In the genomic region with DNA sequence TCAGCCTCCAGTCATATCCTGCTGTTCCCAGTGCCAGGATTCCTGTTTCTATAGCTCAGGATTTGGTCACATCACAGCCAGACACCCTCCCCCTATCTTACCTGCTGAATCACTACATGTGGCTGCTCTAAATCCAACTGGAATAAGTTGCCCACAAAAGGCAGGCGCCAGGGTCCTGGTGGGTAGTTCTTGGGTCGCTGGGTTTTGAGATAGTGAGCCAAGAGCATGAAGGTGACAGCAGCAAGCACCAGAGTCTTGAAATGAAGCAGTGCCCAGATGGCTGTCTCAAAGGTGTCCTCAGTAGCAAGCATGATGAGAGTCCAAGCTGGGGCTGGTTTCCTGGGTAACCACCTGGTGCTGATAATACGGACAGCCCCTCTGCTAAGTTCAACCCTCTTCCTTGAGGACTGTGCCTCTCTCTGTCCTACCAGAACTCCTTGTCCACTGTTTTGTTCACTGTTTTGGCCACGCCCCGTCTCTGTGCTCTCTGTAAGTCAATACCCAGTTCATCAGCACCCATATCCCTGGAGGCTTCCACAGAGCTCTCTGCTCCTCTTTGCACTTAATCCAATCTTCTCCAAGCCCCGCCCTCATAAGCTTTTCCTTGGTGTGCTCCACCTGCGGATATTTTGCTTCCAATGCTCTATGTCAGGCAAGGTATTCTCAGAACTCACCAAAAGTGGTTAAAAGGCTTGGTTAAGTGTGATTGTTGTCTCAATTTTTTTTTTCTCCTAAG, we compare ENCODE assay signal across 39 mouse cellular contexts. TPM values are rescaled to one million over a fixed set of nuclear protein-coding genes. Genes with fewer than 3 reads are reported as not detected.
DNase-seq lines count a peak whose midpoint lies in the region; ATAC-seq and TF ChIP-seq lines count a peak whose summit lies in the region.
"Had no signal": no experiment of that assay in that cellular context is flagged by ENCODE, and none has a peak within 500 bp of the region (broad histone marks: within the 10 kb centered on the region; RNA-seq: fewer than 3 reads in every experiment).

Gene Cyp2j12 (minus strand): TSS at position 421 of the 736 bp plus-strand sequence.

- peak; percentile 42 to 61 for DNase-seq in cerebellum, postnatal 14 days
- no peak for DNase-seq in cerebellum, adult 9-10 months
- DNase-seq in hindbrain, postnatal 0 days (ENCODE audit: low spot score) = no peak
- DNase-seq in hindbrain, embryonic 11.5 days (ENCODE audit: low spot score) = no peak
- peak; percentile 3 for DNase-seq in midbrain, postnatal 0 days (ENCODE audit: low spot score)
- no peak for DNase-seq in midbrain, embryonic 10.5 days (ENCODE audit: low spot score)
- DNase-seq: adrenal gland, postnatal 25 days; forebrain, postnatal 0 days; gastrocnemius, postnatal 14 days; heart, adult 18-20 months; heart, postnatal 4 days; kidney, adult 2 months; kidney, postnatal 36 days; liver, embryonic 13.5 days; lung, adult 18-20 months; lung, postnatal 4 days; midbrain, embryonic 14.5 days; right cerebral cortex, postnatal 25 days; thymus, postnatal 14 days had no signal

- H3K4me1 ChIP-seq in hindbrain, postnatal 0 days (ENCODE audit: insufficient read depth, low read length) = no peaks in the 10 kb centered on the region
- H3K4me1 ChIP-seq in hindbrain, embryonic 11.5 days (replicated peaks; ENCODE audit: control insufficient read depth, insufficient read depth, low read length) = no peaks in the 10 kb centered on the region
- H3K4me1 ChIP-seq in midbrain, postnatal 0 days (ENCODE audit: insufficient read depth, low read length) = no peaks in the 10 kb centered on the region
- H3K4me1 ChIP-seq in midbrain, embryonic 16.5 days (ENCODE audit: control insufficient read depth, insufficient read depth, low read length) = no peaks in the 10 kb centered on the region
- H3K4me1 ChIP-seq in midbrain, embryonic 10.5 days = no peaks in the 10 kb centered on the region
- H3K4me1 ChIP-seq: embryonic facial prominence, embryonic 12.5 days; forebrain, embryonic 12.5 days; heart, embryonic 12.5 days; hindbrain, embryonic 15.5 days; intestine, embryonic 15.5 days; limb, embryonic 10.5 days; limb, embryonic 15.5 days; liver, embryonic 13.5 days; stomach, embryonic 15.5 days had no signal

- no peak within 1 kb of the TSS for H3K4me3 ChIP-seq in hindbrain, postnatal 0 days (ENCODE audit: low read length)
- no peak within 1 kb of the TSS for H3K4me3 ChIP-seq in hindbrain, embryonic 11.5 days (ENCODE audit: low read depth, low read length)
- H3K4me3 ChIP-seq in midbrain, postnatal 0 days (ENCODE audit: low read depth, low read length) = no peak within 1 kb of the TSS
- no peak within 1 kb of the TSS for H3K4me3 ChIP-seq in midbrain, embryonic 16.5 days (ENCODE audit: low read depth, low read length)
- H3K4me3 ChIP-seq in midbrain, embryonic 10.5 days = no peak within 1 kb of the TSS
- H3K4me3 ChIP-seq: embryonic facial prominence, embryonic 12.5 days; forebrain, embryonic 12.5 days; heart, embryonic 12.5 days; hindbrain, embryonic 15.5 days; intestine, embryonic 15.5 days; limb, embryonic 10.5 days; limb, embryonic 15.5 days; liver, embryonic 13.5 days; stomach, embryonic 15.5 days had no signal

- H3K9me3 ChIP-seq in hindbrain, postnatal 0 days (ENCODE audit: low read length) = no peaks in the 10 kb centered on the region
- no peaks in the 10 kb centered on the region for H3K9me3 ChIP-seq in hindbrain, embryonic 11.5 days (ENCODE audit: control insufficient read depth, low read length)
- H3K9me3 ChIP-seq in midbrain, postnatal 0 days (ENCODE audit: low read length) = no peaks in the 10 kb centered on the region
- H3K9me3 ChIP-seq in midbrain, embryonic 16.5 days (replicated peaks; ENCODE audit: control insufficient read depth, low read length, poor library complexity, severe bottlenecking) = no peaks in the 10 kb centered on the region
- no peaks in the 10 kb centered on the region for H3K9me3 ChIP-seq in midbrain, embryonic 10.5 days (replicated peaks)
- H3K9me3 ChIP-seq: embryonic facial prominence, embryonic 12.5 days; forebrain, embryonic 12.5 days; heart, embryonic 12.5 days; hindbrain, embryonic 15.5 days; intestine, embryonic 15.5 days; limb, embryonic 10.5 days; limb, embryonic 15.5 days; liver, embryonic 13.5 days; stomach, embryonic 15.5 days had no signal

- H3K27ac ChIP-seq in hindbrain, postnatal 0 days = no peak within 1 kb of the TSS
- H3K27ac ChIP-seq in hindbrain, embryonic 11.5 days (ENCODE audit: low read depth, low read length) = no peak within 1 kb of the TSS
- H3K27ac ChIP-seq in midbrain, postnatal 0 days (ENCODE audit: low read depth, low read length) = no peak within 1 kb of the TSS
- H3K27ac ChIP-seq in midbrain, embryonic 16.5 days (ENCODE audit: low read length) = no peak within 1 kb of the TSS
- H3K27ac ChIP-seq in midbrain, embryonic 10.5 days (replicated peaks) = no peak within 1 kb of the TSS
- H3K27ac ChIP-seq: embryonic facial prominence, embryonic 12.5 days; forebrain, embryonic 12.5 days; hindbrain, embryonic 15.5 days; intestine, embryonic 15.5 days; limb, embryonic 10.5 days; limb, embryonic 15.5 days; liver, embryonic 13.5 days had no signal

- WGBS in hindbrain, postnatal 0 days = 74% methylated on average over 7 of the region's 7 CpGs
- WGBS in hindbrain, embryonic 11.5 days = 80% methylated on average over 7 of the region's 7 CpGs
- 72% methylated on average over 7 of the region's 7 CpGs for WGBS in midbrain, postnatal 0 days
- WGBS in midbrain, embryonic 16.5 days = 76% methylated on average over 7 of the region's 7 CpGs
- 75% methylated on average over 7 of the region's 7 CpGs for WGBS in midbrain, embryonic 10.5 days

- no peak within 1 kb of the TSS for H3K9ac ChIP-seq in hindbrain, postnatal 0 days (replicated peaks; ENCODE audit: low read length)
- no peak within 1 kb of the TSS for H3K9ac ChIP-seq in hindbrain, embryonic 11.5 days (ENCODE audit: low read depth, low read length)
- no peak within 1 kb of the TSS for H3K9ac ChIP-seq in midbrain, postnatal 0 days (replicated peaks; ENCODE audit: low read length, poor library complexity, severe bottlenecking)
- no peak within 1 kb of the TSS for H3K9ac ChIP-seq in midbrain, embryonic 16.5 days (ENCODE audit: low read depth, low read length)
- H3K9ac ChIP-seq: embryonic facial prominence, embryonic 12.5 days; forebrain, embryonic 12.5 days; forebrain, postnatal 0 days; heart, embryonic 12.5 days; hindbrain, embryonic 15.5 days; intestine, embryonic 15.5 days; limb, embryonic 15.5 days; liver, embryonic 13.5 days; stomach, embryonic 15.5 days had no signal

- TF ChIP-seq CTCF in hindbrain, postnatal 0 days (IDR thresholded peaks at IDR 0.05; ENCODE audit: low read depth) = no peak
- no peak for TF ChIP-seq CTCF in midbrain, postnatal 0 days (IDR thresholded peaks at IDR 0.05)

- no peaks in the 10 kb centered on the region for H3K27me3 ChIP-seq in hindbrain, postnatal 0 days (ENCODE audit: insufficient read depth, low read length)
- no peaks in the 10 kb centered on the region for H3K27me3 ChIP-seq in hindbrain, embryonic 11.5 days (ENCODE audit: control insufficient read depth, insufficient read depth, low read length)
- no peaks in the 10 kb centered on the region for H3K27me3 ChIP-seq in midbrain, postnatal 0 days (ENCODE audit: insufficient read depth, low read length)
- no peaks in the 10 kb centered on the region for H3K27me3 ChIP-seq in midbrain, embryonic 16.5 days (ENCODE audit: control insufficient read depth, insufficient read depth, low read depth, low read length)
- no peaks in the 10 kb centered on the region for H3K27me3 ChIP-seq in midbrain, embryonic 10.5 days (ENCODE audit: low read depth, poor library complexity, severe bottlenecking)
- H3K27me3 ChIP-seq: embryonic facial prominence, embryonic 12.5 days; forebrain, embryonic 12.5 days; heart, embryonic 12.5 days; hindbrain, embryonic 15.5 days; intestine, embryonic 15.5 days; limb, embryonic 15.5 days; liver, embryonic 13.5 days; Patski; stomach, embryonic 15.5 days had no signal

- no peaks in the 10 kb centered on the region for H3K36me3 ChIP-seq in hindbrain, postnatal 0 days (ENCODE audit: insufficient read depth, low read length)
- H3K36me3 ChIP-seq in hindbrain, embryonic 11.5 days (ENCODE audit: control insufficient read depth, insufficient read depth, low read length) = no peaks in the 10 kb centered on the region
- H3K36me3 ChIP-seq in midbrain, postnatal 0 days (ENCODE audit: insufficient read depth, low read length) = no peaks in the 10 kb centered on the region
- H3K36me3 ChIP-seq in midbrain, embryonic 16.5 days (ENCODE audit: control insufficient read depth, insufficient read depth, low read length) = no peaks in the 10 kb centered on the region
- H3K36me3 ChIP-seq in midbrain, embryonic 10.5 days = no peaks in the 10 kb centered on the region
- H3K36me3 ChIP-seq: embryonic facial prominence, embryonic 12.5 days; forebrain, embryonic 12.5 days; heart, embryonic 12.5 days; hindbrain, embryonic 15.5 days; intestine, embryonic 15.5 days; limb, embryonic 10.5 days; limb, embryonic 15.5 days; liver, embryonic 13.5 days; stomach, embryonic 15.5 days had no signal

- no peak within 1 kb of the TSS for H3K4me2 ChIP-seq in hindbrain, postnatal 0 days (ENCODE audit: low read depth, low read length)
- no peak within 1 kb of the TSS for H3K4me2 ChIP-seq in hindbrain, embryonic 11.5 days (replicated peaks; ENCODE audit: low read depth, low read length)
- no peak within 1 kb of the TSS for H3K4me2 ChIP-seq in midbrain, postnatal 0 days (ENCODE audit: low read depth, low read length, poor library complexity, severe bottlenecking)
- no peak within 1 kb of the TSS for H3K4me2 ChIP-seq in midbrain, embryonic 16.5 days (ENCODE audit: low read length)
- H3K4me2 ChIP-seq: embryonic facial prominence, embryonic 12.5 days; forebrain, embryonic 12.5 days; heart, embryonic 12.5 days; hindbrain, embryonic 15.5 days; intestine, embryonic 15.5 days; limb, embryonic 15.5 days; liver, embryonic 13.5 days; stomach, embryonic 15.5 days had no signal

- ATAC-seq in hindbrain, postnatal 0 days = 0 out of 2 replicates have a peak, but pooled peaks have one; percentile 24
- no peak for ATAC-seq in hindbrain, embryonic 11.5 days (ENCODE audit: low FRiP score)
- no peak for ATAC-seq in midbrain, postnatal 0 days (ENCODE audit: low FRiP score)
- ATAC-seq in midbrain, embryonic 16.5 days = no peak
- ATAC-seq in megakaryocyte, adult 5-6 weeks (ENCODE audit: poor library complexity, severe bottlenecking) = no peak
- ATAC-seq: forebrain, postnatal 0 days; intestine, embryonic 15.5 days; lung, postnatal 0 days; Patski had no signal

RNA-seq across cellular contexts. Expression of gene Cyp2j12, which starts in this region (rescaled TPM):
- not detected in 2 replicates for total RNA-seq in hindbrain, postnatal 0 days (2014; rRNA removed)
- not detected in 2 replicates for polyA plus RNA-seq in hindbrain, postnatal 0 days (2015; fragmentation: Nextera tagmentation; extraction: Ambion mirVana)
- polyA plus RNA-seq in hindbrain, embryonic 11.5 days (2014; fragmentation: Nextera tagmentation; extraction: Ambion mirVana) = not detected in 2 replicates
- total RNA-seq in midbrain, postnatal 0 days (2014; rRNA removed) = not detected in 2 replicates
- polyA plus RNA-seq in midbrain, postnatal 0 days (2015; fragmentation: Nextera tagmentation; extraction: Ambion mirVana) = not detected in 2 replicates
- not detected in 2 replicates for polyA plus RNA-seq in midbrain, embryonic 16.5 days (2015; fragmentation: Nextera tagmentation; extraction: Ambion mirVana)
- not detected in 2 replicates for polyA plus RNA-seq in midbrain, embryonic 10.5 days (2016; fragmentation: Nextera tagmentation; extraction: Ambion mirVana)
- not detected in 2 replicates for total RNA-seq in megakaryocyte, adult 5-6 weeks (2015)
- not detected in 2 replicates for total RNA-seq in megakaryocyte, adult 5-6 weeks (2017)
- total RNA-seq: forebrain, postnatal 0 days; heart, adult 18-20 months; heart, postnatal 4 days; megakaryocyte-erythroid progenitor cell, adult 5-6 weeks; MEL; neutrophil, adult 5-6 weeks had no signal
- polyA plus RNA-seq: brain, embryonic 14.5 days; embryonic facial prominence, embryonic 12.5 days; forebrain, embryonic 12.5 days; forebrain, postnatal 0 days; heart, embryonic 12.5 days; heart, postnatal 0 days; hindbrain, embryonic 15.5 days; intestine, embryonic 15.5 days; kidney, adult 2 months; kidney, embryonic 16.5 days; limb, embryonic 10.5 days; limb, embryonic 15.5 days; liver, embryonic 13.5 days; lung, postnatal 0 days; midbrain, embryonic 14.5 days; neural tube, embryonic 11.5 days; Patski; stomach, embryonic 15.5 days; urinary bladder, adult 2 months had no signal

Comparison
In these comparisons a context has a peak if more than half of its experiments do, and no peak if none do; other contexts are left out.
1. DNase-seq: peak in cerebellum, postnatal 14 days (2 of 2); none in cerebellum, adult 9-10 months (single experiment), hindbrain, postnatal 0 days (single experiment), hindbrain, embryonic 11.5 days (single experiment) and midbrain, embryonic 10.5 days (single experiment).
2. Peak in ATAC-seq in hindbrain, postnatal 0 days; RNA of the gene not detected or under 1 TPM.
3. Peak in DNase-seq in midbrain, postnatal 0 days; RNA of the gene not detected or under 1 TPM.